Mouse (Mus musculus): ENCODE results near the gene Pgrmc1. TPM values are rescaled to one million over a fixed set of nuclear protein-coding genes. Genes with fewer than 3 reads are reported as not detected.

Gene Pgrmc1
- total and polyA plus RNA-seq, 2 experiments = 669 to 1,377 TPM

GRCm38 (mm10) chrX:36598861-36599344 is 897 bp downstream of the Pgrmc1 start:
- H3K79me2 ChIP-seq (ENCODE audit: control insufficient read depth, insufficient read depth, low read length) = peaks cover 4% of the 10 kb centered on the region; the same call in 1 of the 2 replicates
- peak overlapping the region; percentile 58 for H3K27ac ChIP-seq (replicated peaks; ENCODE audit: insufficient read depth, low read depth, low read length)
- no peak for TF ChIP-seq CTCF (IDR thresholded peaks at IDR 0.05; ENCODE audit: low read depth, low read length)
- TF ChIP-seq POLR2A (IDR thresholded peaks at IDR 0.05; ENCODE audit: extremely low read depth, insufficient read depth, low read length) = no peak
- H3K36me3 ChIP-seq (ENCODE audit: control insufficient read depth, insufficient read depth, low read length) = peaks cover 10% of the 10 kb centered on the region
- H3K4me3 ChIP-seq (ENCODE audit: insufficient read depth, low read depth, low read length) = peak overlapping the region; percentile 83
- under 1% methylated on average over 14 of the region's 14 CpGs for whole genome bisulfite sequencing
- H3K27me3 ChIP-seq (ENCODE audit: control insufficient read depth, insufficient read depth, low read length) = no peaks in the 10 kb centered on the region
- H3K4me1 ChIP-seq (ENCODE audit: control insufficient read depth, insufficient read depth, low read length) = peaks cover 8% of the 10 kb centered on the region; the same call in 1 of the 2 replicates
- H3K9ac ChIP-seq (ENCODE audit: low read depth, low read length) = peak overlapping the region; percentile 88
- peak; percentile 40 for DNase-seq (ENCODE audit: extremely low read depth, low read depth, low spot score)

- Histone ChIP-seq H3K4me1 (ENCODE audit: control insufficient read depth, insufficient read depth, low read length) (peaks cover 9% of the 10 kb centered on the region; the same call in 1 of the 2 replicates), H3K4me3 (ENCODE audit: insufficient read depth, low read depth, low read length) (peak overlapping the region; percentile 83), H3K36me3 (ENCODE audit: control insufficient read depth, insufficient read depth, low read length) (peaks cover 17% of the 10 kb centered on the region), H3K79me2 (ENCODE audit: control insufficient read depth, insufficient read depth, low read length) (peaks cover 4% of the 10 kb centered on the region; the same call in 1 of the 2 replicates), H3K27me3 (ENCODE audit: control insufficient read depth, insufficient read depth, low read length) (no peaks in the 10 kb centered on the region), H3K27ac (replicated peaks; ENCODE audit: insufficient read depth, low read depth, low read length) (peak overlapping the region; percentile 58), H3K9ac (ENCODE audit: low read depth, low read length) (peak overlapping the region; percentile 88)
- WGBS = 12% methylated on average over 3 of the region's 3 CpGs
- no peak for TF ChIP-seq POLR2A (IDR thresholded peaks at IDR 0.05; ENCODE audit: extremely low read depth, insufficient read depth, low read length)
- TF ChIP-seq CTCF (IDR thresholded peaks at IDR 0.05; ENCODE audit: low read depth, low read length) = no peak
- peak; percentile 72 for DNase-seq (ENCODE audit: extremely low read depth, low read depth, low spot score)
Observed at GRCm38 (mm10) chrX:36599656-36600055, 1.6 kb downstream of the Pgrmc1 start.

DNA sequence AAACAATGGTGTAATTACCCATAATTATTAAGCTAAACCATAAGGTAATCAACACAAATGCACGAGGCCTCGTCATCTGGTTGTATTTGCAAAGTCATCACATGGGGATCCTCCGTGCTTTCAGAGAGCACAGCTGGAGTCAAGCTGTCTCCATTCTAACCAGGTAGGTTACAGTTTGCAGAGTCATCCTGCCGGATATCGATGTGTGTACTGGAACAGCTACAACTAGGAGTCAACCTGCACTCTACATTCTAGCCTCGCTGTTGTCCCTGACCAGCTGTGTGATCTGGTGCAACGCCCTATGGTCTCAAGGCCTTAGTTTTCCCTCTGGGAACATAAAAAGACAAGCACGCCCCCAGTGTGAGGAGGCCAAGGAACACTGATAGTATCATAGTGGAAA is 2.1 kb downstream of the Pgrmc1 start:
- Histone ChIP-seq H3K36me3 (ENCODE audit: control insufficient read depth, insufficient read depth, low read length) (peaks cover 20% of the 10 kb centered on the region), H3K4me3 (ENCODE audit: insufficient read depth, low read depth, low read length) (peak overlapping the region; percentile 83; the same call in 1 of the 2 replicates), H3K9ac (ENCODE audit: low read depth, low read length) (peak overlapping the region; percentile 2; the same call in 1 of the 2 replicates), H3K79me2 (ENCODE audit: control insufficient read depth, insufficient read depth, low read length) (peaks cover 4% of the 10 kb centered on the region; the same call in 1 of the 2 replicates), H3K27me3 (ENCODE audit: control insufficient read depth, insufficient read depth, low read length) (no peaks in the 10 kb centered on the region), H3K4me1 (ENCODE audit: control insufficient read depth, insufficient read depth, low read length) (peaks cover 9% of the 10 kb centered on the region; the same call in 1 of the 2 replicates), H3K27ac (replicated peaks; ENCODE audit: insufficient read depth, low read depth, low read length) (peak overlapping the region; percentile 58)
- peak; percentile 85 for DNase-seq (ENCODE audit: extremely low read depth, low read depth, low spot score)
- 24% methylated on average over 8 of the region's 8 CpGs for WGBS
- no peak for TF ChIP-seq CTCF (IDR thresholded peaks at IDR 0.05; ENCODE audit: low read depth, low read length)
- no peak for TF ChIP-seq POLR2A (IDR thresholded peaks at IDR 0.05; ENCODE audit: extremely low read depth, insufficient read depth, low read length)

DNA sequence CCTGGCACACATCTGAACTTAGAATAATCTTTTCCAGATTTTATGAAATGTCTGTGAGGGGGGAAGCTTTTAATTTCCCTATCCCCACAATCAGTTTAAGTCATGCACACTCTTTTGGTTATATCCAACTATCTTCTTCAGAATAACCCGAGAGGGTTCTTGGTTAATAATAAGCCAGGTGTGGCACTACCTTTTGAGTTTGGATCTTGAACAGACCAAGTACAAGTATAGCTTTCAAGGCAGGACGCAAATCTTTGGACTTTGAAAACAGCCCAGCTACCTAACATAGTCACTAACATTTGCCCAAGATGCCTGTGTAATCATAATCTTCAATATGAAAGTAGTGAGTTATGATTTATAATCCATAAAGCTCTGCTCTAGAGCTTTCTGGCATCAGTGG is 4.9 kb downstream of the Pgrmc1 start:
- peak overlapping the region; percentile 85; the same call in 1 of the 2 replicates for H3K27ac ChIP-seq (replicated peaks; ENCODE audit: insufficient read depth, low read depth, low read length)
- H3K36me3 ChIP-seq (ENCODE audit: control insufficient read depth, insufficient read depth, low read length) = peaks cover 34% of the 10 kb centered on the region
- no peak for TF ChIP-seq CTCF (IDR thresholded peaks at IDR 0.05; ENCODE audit: low read depth, low read length)
- no peak for TF ChIP-seq POLR2A (IDR thresholded peaks at IDR 0.05; ENCODE audit: extremely low read depth, insufficient read depth, low read length)
- no peak overlapping the region for H3K9ac ChIP-seq (ENCODE audit: low read depth, low read length)
- no peaks in the 10 kb centered on the region for H3K27me3 ChIP-seq (ENCODE audit: control insufficient read depth, insufficient read depth, low read length)
- 17% methylated on average over 2 of the region's 2 CpGs for WGBS
- peaks cover 10% of the 10 kb centered on the region for H3K4me1 ChIP-seq (ENCODE audit: control insufficient read depth, insufficient read depth, low read length)
- peak; percentile 69 for DNase-seq (ENCODE audit: extremely low read depth, low read depth, low spot score)
- peaks cover 4% of the 10 kb centered on the region; the same call in 1 of the 2 replicates for H3K79me2 ChIP-seq (ENCODE audit: control insufficient read depth, insufficient read depth, low read length)
- H3K4me3 ChIP-seq (ENCODE audit: insufficient read depth, low read depth, low read length) = no peak overlapping the region

- no peak overlapping the region for H3K4me3 ChIP-seq (ENCODE audit: insufficient read depth, low read depth, low read length)
- WGBS = 34% methylated on average over 4 of the region's 4 CpGs
- DNase-seq (ENCODE audit: extremely low read depth, low read depth, low spot score) = peak; percentile 89
- TF ChIP-seq POLR2A (IDR thresholded peaks at IDR 0.05; ENCODE audit: extremely low read depth, insufficient read depth, low read length) = no peak
- H3K27ac ChIP-seq (replicated peaks; ENCODE audit: insufficient read depth, low read depth, low read length) = peak overlapping the region; percentile 85
- peaks cover 10% of the 10 kb centered on the region for H3K4me1 ChIP-seq (ENCODE audit: control insufficient read depth, insufficient read depth, low read length)
- no peaks in the 10 kb centered on the region for H3K27me3 ChIP-seq (ENCODE audit: control insufficient read depth, insufficient read depth, low read length)
- no peak overlapping the region for H3K9ac ChIP-seq (ENCODE audit: low read depth, low read length)
- no peaks in the 10 kb centered on the region; the same call in 1 of the 2 replicates for H3K79me2 ChIP-seq (ENCODE audit: control insufficient read depth, insufficient read depth, low read length)
- peaks cover 34% of the 10 kb centered on the region for H3K36me3 ChIP-seq (ENCODE audit: control insufficient read depth, insufficient read depth, low read length)
Observed at GRCm38 (mm10) chrX:36604040-36604439, 6.0 kb downstream of the Pgrmc1 start.

DNA sequence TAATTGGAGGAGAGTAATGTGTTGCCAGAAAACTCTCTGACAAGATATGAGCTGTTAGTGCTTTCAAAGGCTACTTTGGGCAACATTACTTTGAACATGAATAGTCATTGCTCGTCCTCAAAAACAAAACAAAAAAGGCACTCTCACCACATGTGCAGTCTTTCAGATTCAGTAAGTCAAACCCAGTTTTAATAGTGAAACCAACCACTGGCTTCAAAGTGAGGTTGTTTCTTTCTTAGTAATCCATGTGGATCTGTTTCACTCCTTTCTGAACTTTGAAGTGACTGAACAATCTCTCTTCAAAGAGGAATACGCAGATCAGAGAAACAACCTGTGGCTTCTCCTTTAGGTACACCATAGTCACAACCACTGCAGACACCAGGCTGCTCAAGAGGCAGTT is 11.1 kb downstream of the Pgrmc1 start:
- H3K27ac ChIP-seq (replicated peaks; ENCODE audit: insufficient read depth, low read depth, low read length) = no peak overlapping the region
- peaks cover 28% of the 10 kb centered on the region for H3K36me3 ChIP-seq (ENCODE audit: control insufficient read depth, insufficient read depth, low read length)
- H3K4me3 ChIP-seq (ENCODE audit: insufficient read depth, low read depth, low read length) = no peak overlapping the region
- no peaks in the 10 kb centered on the region for H3K79me2 ChIP-seq (ENCODE audit: control insufficient read depth, insufficient read depth, low read length)
- no peak for TF ChIP-seq POLR2A (IDR thresholded peaks at IDR 0.05; ENCODE audit: extremely low read depth, insufficient read depth, low read length)
- no peak for TF ChIP-seq CTCF (IDR thresholded peaks at IDR 0.05; ENCODE audit: low read depth, low read length)
- H3K27me3 ChIP-seq (ENCODE audit: control insufficient read depth, insufficient read depth, low read length) = no peaks in the 10 kb centered on the region
- peak; percentile 2 for DNase-seq (ENCODE audit: extremely low read depth, low read depth, low spot score)
- 62% methylated on average over 2 of the region's 2 CpGs for whole genome bisulfite sequencing
- peaks cover 3% of the 10 kb centered on the region for H3K4me1 ChIP-seq (ENCODE audit: control insufficient read depth, insufficient read depth, low read length)
- no peak overlapping the region for H3K9ac ChIP-seq (ENCODE audit: low read depth, low read length)
